Mouse (Mus musculus) spleen, adult 2 months (tissue): ENCODE measurements around the gene Arhgap22. TPM values are rescaled to one million over a fixed set of nuclear protein-coding genes. Genes with fewer than 3 reads are reported as not detected.

ENCODE experiments used
- DNase-seq, 2 experiments: peaks; one replicate each; pipeline versions ENCODE4 v3.0.0 to v3.0.0-alpha.2; 2012 to 2021; ENCODE audit warnings: low spot score in 2 of 2, low read depth in 1 of 2
- H3K27ac ChIP-seq: fragments of 200-500 bp; 2 replicates; pipeline ENCODE4 v1.5.1; 2012; ENCODE audit warnings: low read length, inconsistent platforms; ENCODE audit not compliant: insufficient read depth
- H3K27me3 ChIP-seq: fragments of 200-500 bp; 2 replicates; pipeline ENCODE4 v1.6.1; 2012; ENCODE audit warnings: mild to moderate bottlenecking, moderate library complexity, low read length, inconsistent platforms; ENCODE audit not compliant: control insufficient read depth, insufficient read depth
- H3K36me3 ChIP-seq: fragments of 200-500 bp; 2 replicates; pipeline ENCODE4 v1.6.1; 2012; ENCODE audit warnings: mild to moderate bottlenecking, low read length, inconsistent platforms; ENCODE audit not compliant: control insufficient read depth, insufficient read depth
- H3K4me1 ChIP-seq: fragments of 200-500 bp; 2 replicates; pipeline ENCODE4 v1.6.1; 2011; ENCODE audit warnings: inconsistent platforms; ENCODE audit not compliant: control insufficient read depth, insufficient read depth, insufficient read length
- H3K4me3 ChIP-seq: fragments of 200-500 bp; 2 replicates; pipeline ENCODE4 v1.5.1; 2011; ENCODE audit warnings: mild to moderate bottlenecking, inconsistent platforms; ENCODE audit not compliant: insufficient read depth, insufficient read length; ENCODE audit errors: extremely low read depth
- CTCF ChIP-seq: fragments of 200-500 bp; IDR thresholded peaks from 2 replicates; pipeline ENCODE4 v1.5.1; 2011; ENCODE audit warnings: mild to moderate bottlenecking, inconsistent platforms; ENCODE audit not compliant: insufficient read depth, insufficient read length, insufficient replicate concordance; ENCODE audit errors: extremely low read depth
- POLR2A ChIP-seq: fragments of 200-500 bp; IDR thresholded peaks from 2 replicates; pipeline ENCODE4 v1.6.1; 2011; ENCODE audit warnings: low read depth, low read length, inconsistent platforms
- WGBS: fragments of 180-500 bp; shearing (Covaris S2); methylation state at CpG from one replicate; pipeline ENCODE4 v1.1.7; 2018; 5-methylcytosine and 5-hydroxymethylcytosine counted together
- polyA plus RNA-seq: library from polyadenylated mRNA; depleted of rRNA; stranded (reverse); fragments of >200 nt; gene quantifications from 2 replicates; pipeline ENCODE4 v1.2.3, GENCODE M21; 2012

Arhgap22 gene
- polyA plus RNA-seq, 1 experiment: 11.1 TPM

DNA sequence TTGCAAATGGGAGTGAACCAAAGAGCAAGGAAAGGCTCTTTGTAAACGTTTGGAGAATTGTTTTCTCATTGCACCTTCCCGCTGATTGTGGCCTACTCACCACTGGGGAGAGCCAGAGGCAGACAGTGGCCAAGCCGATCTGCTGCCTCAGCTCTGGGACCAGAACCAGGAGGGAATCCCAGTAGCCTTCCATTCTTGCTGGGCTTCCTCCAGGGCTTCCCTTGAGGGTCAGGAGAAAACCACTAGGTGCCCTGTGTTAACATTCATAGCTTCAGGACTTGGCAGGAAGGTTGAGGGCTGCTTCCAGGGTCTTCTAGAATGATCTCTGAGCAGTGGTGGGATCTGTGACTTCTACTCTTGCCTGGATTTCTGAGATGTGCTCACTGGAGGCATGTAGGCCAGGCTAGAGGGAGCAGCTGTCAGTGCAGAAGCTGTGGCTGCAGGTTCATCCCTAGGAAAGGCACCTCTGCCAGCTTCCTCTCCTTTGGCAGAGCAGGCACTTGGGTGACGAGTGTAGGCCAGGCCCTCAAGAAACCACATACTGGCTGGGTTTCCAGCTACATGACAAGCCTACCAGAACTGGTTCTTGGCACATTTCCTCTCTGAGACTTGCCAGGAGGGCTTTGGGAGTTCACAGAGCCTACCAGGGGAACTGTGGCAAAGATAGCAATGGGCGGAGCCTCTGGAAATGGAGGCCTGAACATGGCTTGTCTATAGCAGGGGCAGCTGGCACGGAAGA is 138.3 kb downstream of the Arhgap22 start:
- 74% methylated on average over 6 of the region's 6 CpGs for WGBS
- no peak for DNase-seq
- H3K4me3 ChIP-seq: no peak overlapping the region
- H3K36me3 ChIP-seq: no peaks in the 10 kb centered on the region
- H3K27me3 ChIP-seq: peaks cover 8% of the 10 kb centered on the region
- no peak for TF ChIP-seq POLR2A
- TF ChIP-seq CTCF: no peak
- H3K4me1 ChIP-seq: no peaks in the 10 kb centered on the region
- H3K27ac ChIP-seq: no peak overlapping the region

DNA sequence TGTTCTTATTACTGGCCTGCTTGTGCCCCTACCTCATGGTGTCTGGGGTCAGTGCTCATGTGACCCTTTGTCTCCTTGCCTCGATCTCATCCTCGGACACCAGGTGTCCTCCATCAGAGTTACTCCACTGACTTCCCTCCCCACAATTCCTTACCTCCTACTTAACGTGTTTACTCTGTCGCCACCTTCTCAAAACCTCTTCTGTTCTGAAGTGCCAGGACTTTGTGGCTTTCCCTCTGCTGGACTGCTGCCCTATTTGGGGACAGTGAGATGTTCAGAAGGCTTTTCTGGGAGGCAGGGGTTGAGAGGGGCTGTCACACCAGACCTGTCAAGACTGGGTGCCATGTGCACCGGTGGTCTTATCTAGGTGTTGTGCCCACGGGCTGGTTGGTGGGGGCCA is 139.1 kb downstream of the Arhgap22 start:
- H3K27ac ChIP-seq: no peak overlapping the region
- H3K4me1 ChIP-seq: no peaks in the 10 kb centered on the region
- DNase-seq: no peak
- TF ChIP-seq POLR2A (no peak), CTCF (no peak)
- peaks cover 8% of the 10 kb centered on the region for H3K27me3 ChIP-seq
- WGBS: 83% methylated on average over 6 of the region's 6 CpGs
- H3K36me3 ChIP-seq: no peaks in the 10 kb centered on the region
- H3K4me3 ChIP-seq: no peak overlapping the region

DNA sequence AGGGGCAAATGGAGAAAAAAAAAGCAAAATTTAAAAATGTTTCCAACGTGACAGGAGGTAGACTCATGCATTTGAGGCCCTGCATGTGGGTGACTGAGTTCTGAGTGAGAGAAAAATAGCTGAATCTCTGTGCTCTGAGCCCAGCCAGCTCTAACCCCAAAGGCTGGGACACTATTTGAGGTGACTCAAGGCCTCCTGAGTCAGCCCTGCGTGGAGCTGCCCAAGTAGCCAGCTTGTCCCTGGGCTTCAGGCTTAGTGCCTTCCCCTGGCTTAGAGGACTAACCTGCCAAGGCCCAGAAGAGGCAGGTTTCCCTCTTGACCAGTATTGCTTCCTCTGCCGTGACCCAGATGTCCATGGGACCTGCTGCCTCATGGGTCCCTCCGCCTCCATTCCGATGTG is 141.4 kb downstream of the Arhgap22 start:
- WGBS: 87% methylated on average over 5 of the region's 5 CpGs

DNA sequence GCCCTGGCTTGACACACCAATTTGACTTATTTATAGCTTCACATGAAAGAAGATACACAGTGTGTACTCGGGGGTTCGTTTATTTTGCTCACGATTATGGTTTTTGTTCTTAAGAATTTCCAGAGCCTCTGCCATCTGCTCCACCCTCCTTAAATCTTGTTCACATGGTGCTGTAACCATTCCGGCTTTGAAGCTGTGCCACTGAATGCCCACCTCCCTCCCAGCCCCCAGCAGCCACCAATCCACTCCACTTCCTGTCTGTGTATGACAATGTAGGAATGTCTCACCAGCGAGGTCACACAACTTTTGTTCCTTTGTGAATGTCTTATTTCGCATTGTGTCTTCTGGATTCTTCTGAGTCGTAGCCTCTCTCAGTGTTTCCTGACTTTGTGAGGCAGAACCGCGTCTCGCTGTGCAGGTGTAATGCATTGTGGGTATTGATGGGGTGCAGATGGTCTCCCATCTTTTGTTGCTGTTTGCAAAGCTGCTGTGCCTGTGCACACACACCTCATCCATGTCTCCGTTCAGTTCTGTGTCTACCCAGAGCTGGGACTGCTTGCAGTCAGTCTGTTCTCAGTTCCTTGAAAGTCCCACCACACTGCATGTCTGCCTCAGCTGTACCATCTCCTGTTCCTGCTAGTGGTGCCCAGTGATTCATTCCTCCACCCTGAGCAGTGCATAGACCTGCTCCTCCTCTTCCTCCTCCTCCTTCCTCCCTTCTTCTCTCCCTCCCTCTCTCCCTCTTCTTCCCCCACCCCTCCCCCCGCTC is 144.0 kb downstream of the Arhgap22 start:
- 45% methylated on average over 12 of the region's 12 CpGs for WGBS
- DNase-seq: no peak
- Histone ChIP-seq H3K27ac (no peak overlapping the region), H3K27me3 (no peaks in the 10 kb centered on the region), H3K4me1 (no peaks in the 10 kb centered on the region), H3K36me3 (no peaks in the 10 kb centered on the region), H3K4me3 (no peak overlapping the region)
- no peak for TF ChIP-seq CTCF
- no peak for TF ChIP-seq POLR2A

More for the DNA sequence above, 141.4 kb downstream of the Arhgap22 start:
- Histone ChIP-seq H3K27me3 (peaks cover 8% of the 10 kb centered on the region), H3K27ac (no peak overlapping the region), H3K4me1 (no peaks in the 10 kb centered on the region), H3K4me3 (no peak overlapping the region), H3K36me3 (no peaks in the 10 kb centered on the region)
- DNase-seq: no peak
- no peak for TF ChIP-seq POLR2A
- TF ChIP-seq CTCF: no peak

DNA sequence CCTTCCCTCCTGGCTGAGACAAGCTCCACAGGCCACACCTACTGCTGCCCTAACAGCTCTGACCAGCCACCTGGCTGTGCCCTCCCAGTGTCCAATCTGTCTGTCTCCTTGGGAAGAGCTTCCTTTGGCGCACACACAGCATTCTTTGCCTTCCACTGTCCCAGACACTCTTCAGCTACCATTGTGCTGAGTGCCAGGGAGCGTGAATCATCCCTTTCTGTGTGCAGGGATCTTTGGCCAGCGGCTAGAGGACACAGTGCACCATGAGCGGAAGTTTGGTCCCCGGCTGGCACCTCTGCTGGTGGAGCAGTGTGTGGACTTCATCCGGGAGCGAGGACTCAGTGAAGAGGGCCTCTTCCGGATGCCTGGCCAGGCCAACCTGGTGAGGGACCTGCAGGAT is 145.1 kb downstream of the Arhgap22 start:
- TF ChIP-seq CTCF: no peak
- no peak for TF ChIP-seq POLR2A
- no peaks in the 10 kb centered on the region for H3K27me3 ChIP-seq

DNA sequence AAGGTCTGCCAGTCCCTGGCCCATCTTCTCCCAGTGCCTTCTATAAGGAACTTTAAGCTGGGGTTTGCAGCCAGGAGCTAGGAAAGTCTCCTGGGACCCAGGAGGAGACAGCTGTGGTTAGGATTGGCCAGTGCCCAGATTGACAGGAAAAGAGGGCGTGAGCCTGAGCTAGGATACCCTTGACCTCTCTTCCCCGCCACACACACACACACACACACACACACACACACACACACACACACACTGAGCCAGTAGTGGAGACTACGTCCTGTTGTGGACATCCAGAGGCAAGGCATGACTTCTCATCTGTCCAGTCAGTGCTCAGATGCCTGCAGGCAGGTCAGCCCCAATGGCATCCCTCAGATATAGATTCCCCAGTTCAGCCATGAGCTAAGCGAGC is 147.7 kb downstream of the Arhgap22 start:
- no peak overlapping the region for H3K27ac ChIP-seq
- WGBS: 62% methylated on average over 4 of the region's 4 CpGs
- H3K4me3 ChIP-seq: no peak overlapping the region
- DNase-seq: no peak
- no peaks in the 10 kb centered on the region for H3K36me3 ChIP-seq
- TF ChIP-seq POLR2A: no peak
- TF ChIP-seq CTCF: no peak
- H3K27me3 ChIP-seq: no peaks in the 10 kb centered on the region
- H3K4me1 ChIP-seq: no peaks in the 10 kb centered on the region

More for the DNA sequence above, 145.1 kb downstream of the Arhgap22 start:
- Histone ChIP-seq H3K4me1 (no peaks in the 10 kb centered on the region), H3K36me3 (no peaks in the 10 kb centered on the region), H3K27ac (no peak overlapping the region), H3K4me3 (no peak overlapping the region)
- 89% methylated on average over 8 of the region's 8 CpGs for WGBS
- DNase-seq: no peak

DNA sequence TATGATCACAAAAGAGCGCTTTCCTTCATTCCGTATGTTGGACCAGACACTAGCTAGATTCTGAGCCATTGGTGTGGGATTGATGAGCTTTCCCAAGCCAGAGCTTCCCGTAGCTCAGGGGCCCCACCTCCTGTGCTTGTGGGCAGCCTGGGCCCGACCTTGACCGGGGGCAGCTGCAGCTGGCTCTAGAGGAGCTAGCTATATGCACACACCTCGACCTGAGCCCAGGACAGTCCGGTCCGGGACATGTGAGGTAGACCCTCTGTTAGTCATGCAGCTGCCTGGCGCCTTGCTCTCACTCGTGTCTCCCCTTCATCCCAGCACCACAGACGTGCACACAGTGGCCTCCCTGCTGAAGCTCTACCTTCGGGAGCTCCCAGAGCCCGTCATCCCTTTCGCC is 148.3 kb downstream of the Arhgap22 start:
- WGBS: 74% methylated on average over 14 of the region's 14 CpGs
- Histone ChIP-seq H3K27me3 (no peaks in the 10 kb centered on the region), H3K27ac (no peak overlapping the region), H3K4me3 (no peak overlapping the region), H3K36me3 (no peaks in the 10 kb centered on the region), H3K4me1 (no peaks in the 10 kb centered on the region)
- TF ChIP-seq CTCF: no peak
- TF ChIP-seq POLR2A: no peak
- DNase-seq: no peak
